Mouse (Mus musculus) ES-Bruce4 (cell line): ENCODE results near the gene Hydin. TPM values are rescaled to one million over a fixed set of nuclear protein-coding genes. Genes with fewer than 3 reads are reported as not detected.

ENCODE experiments used
- H3K27ac ChIP-seq: 2 replicates; pipeline ENCODE4 v1.5.1; 2012; ENCODE audit warnings: low read length, inconsistent platforms; ENCODE audit not compliant: insufficient read depth
- H3K27me3 ChIP-seq: 2 replicates; pipeline ENCODE4 v1.6.1; 2012; ENCODE audit warnings: mild to moderate bottlenecking, low read length, inconsistent platforms; ENCODE audit not compliant: control insufficient read depth, poor library complexity, insufficient read depth, severe bottlenecking
- H3K36me3 ChIP-seq: 2 replicates; pipeline ENCODE4 v1.6.1; 2012; ENCODE audit warnings: inconsistent platforms, mild to moderate bottlenecking, low read length, moderate library complexity; ENCODE audit not compliant: control insufficient read depth, poor library complexity, insufficient read depth, severe bottlenecking
- H3K4me1 ChIP-seq: one replicate; pipeline ENCODE4 v1.8.1; 2011; ENCODE audit warnings: low read length; ENCODE audit not compliant: control insufficient read depth, insufficient read depth
- H3K4me3 ChIP-seq: 2 replicates; pipeline ENCODE4 v1.5.1; 2011; ENCODE audit warnings: low read depth, mild to moderate bottlenecking, low read length
- H3K9ac ChIP-seq: 2 replicates; pipeline ENCODE4 v1.6.1; 2012; ENCODE audit warnings: low read depth, mild to moderate bottlenecking, inconsistent platforms; ENCODE audit not compliant: poor library complexity, severe bottlenecking
- H3K9me3 ChIP-seq: replicated peaks from 2 replicates; pipeline ENCODE4 v1.6.1; 2012; ENCODE audit warnings: mild to moderate bottlenecking, low read length, inconsistent platforms; ENCODE audit not compliant: control insufficient read depth, poor library complexity, insufficient read depth, severe bottlenecking
- CTCF ChIP-seq: IDR thresholded peaks from one replicate; pipeline ENCODE4 v1.8.1; 2011; ENCODE audit warnings: low read depth, low read length
- EP300 ChIP-seq: IDR thresholded peaks from 2 replicates; pipeline ENCODE4 v1.6.1; 2011; ENCODE audit warnings: low read depth, low read length; ENCODE audit not compliant: insufficient read depth
- POLR2A ChIP-seq: IDR thresholded peaks from one replicate; pipeline ENCODE4 v1.8.1; 2011; ENCODE audit warnings: low read length; ENCODE audit not compliant: insufficient read depth
- polyA plus RNA-seq: library from polyadenylated mRNA; stranded (reverse); fragments of >200 nt; gene quantifications from 2 replicates; pipeline ENCODE4 v1.2.4, GENCODE M21; 2011; ENCODE audit warnings: low read depth; ENCODE audit not compliant: missing spikeins, insufficient read depth, insufficient read length

Hydin gene
- polyA plus RNA-seq, 1 experiment, result 0.19 TPM

GRCm38 (mm10) chr8:110242278-110243177 lies 24.2 kb upstream of the Hydin start:
- Histone ChIP-seq H3K27ac (no peak overlapping the region), H3K4me1 (no peaks in the 10 kb centered on the region), H3K27me3 (no peaks in the 10 kb centered on the region), H3K9me3 (no peaks in the 10 kb centered on the region), H3K4me3 (no peak overlapping the region), H3K36me3 (no peaks in the 10 kb centered on the region), H3K9ac (no peak overlapping the region)
- no peak for TF ChIP-seq CTCF
- no peak for TF ChIP-seq EP300
- TF ChIP-seq POLR2A, result no peak

DNA sequence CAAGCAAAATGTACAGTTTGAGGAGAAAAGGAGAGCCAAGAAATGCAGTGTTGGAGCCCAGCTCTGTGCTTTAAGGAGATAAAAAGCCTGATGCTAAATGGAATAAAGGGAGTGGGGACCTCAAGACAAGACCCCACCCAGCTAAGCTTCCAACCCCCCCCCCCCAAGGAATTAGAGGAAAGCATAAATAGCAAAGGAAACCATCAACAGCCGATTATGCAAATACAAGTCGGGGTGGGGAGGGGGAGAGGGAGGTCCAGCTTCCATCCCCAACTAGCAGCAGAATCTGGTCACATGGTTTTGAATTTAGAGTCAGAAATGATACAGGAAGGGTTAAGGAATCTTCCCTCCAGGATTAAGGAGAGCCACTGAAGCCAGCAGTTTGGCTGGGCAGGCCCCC lies 22.2 kb upstream of the Hydin start:
- H3K4me1 ChIP-seq, result no peaks in the 10 kb centered on the region
- TF ChIP-seq CTCF (no peak), EP300 (no peak), POLR2A (no peak)
- H3K4me3 ChIP-seq, result no peak overlapping the region
- H3K27ac ChIP-seq, result no peak overlapping the region
- H3K27me3 ChIP-seq, result no peaks in the 10 kb centered on the region
- no peak overlapping the region for H3K9ac ChIP-seq
- no peaks in the 10 kb centered on the region for H3K9me3 ChIP-seq
- no peaks in the 10 kb centered on the region for H3K36me3 ChIP-seq

DNA sequence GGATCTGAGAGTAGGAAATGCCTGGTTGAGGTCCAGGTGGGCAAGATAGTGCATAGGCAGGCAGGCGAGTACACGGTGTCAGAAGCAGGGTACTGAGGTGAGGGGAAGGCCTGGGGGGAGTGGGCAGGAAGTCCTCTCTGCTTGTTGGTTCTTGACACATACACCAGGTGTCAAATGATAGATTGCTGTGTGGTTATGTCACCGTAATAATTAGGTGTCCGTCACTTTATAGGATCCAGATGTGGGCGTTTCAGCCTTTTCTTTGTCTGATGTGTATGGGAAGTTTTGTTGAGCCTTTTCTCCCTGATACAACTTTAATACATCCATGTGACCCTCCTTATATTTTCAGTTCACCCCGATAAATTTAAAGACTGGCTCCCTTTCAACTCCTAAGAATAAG lies 19.5 kb upstream of the Hydin start:
- TF ChIP-seq EP300, result no peak
- no peak for TF ChIP-seq CTCF
- TF ChIP-seq POLR2A, result no peak
- Histone ChIP-seq H3K4me3 (no peak overlapping the region), H3K27ac (no peak overlapping the region), H3K36me3 (no peaks in the 10 kb centered on the region), H3K27me3 (no peaks in the 10 kb centered on the region), H3K4me1 (no peaks in the 10 kb centered on the region), H3K9ac (no peak overlapping the region), H3K9me3 (no peaks in the 10 kb centered on the region)

DNA sequence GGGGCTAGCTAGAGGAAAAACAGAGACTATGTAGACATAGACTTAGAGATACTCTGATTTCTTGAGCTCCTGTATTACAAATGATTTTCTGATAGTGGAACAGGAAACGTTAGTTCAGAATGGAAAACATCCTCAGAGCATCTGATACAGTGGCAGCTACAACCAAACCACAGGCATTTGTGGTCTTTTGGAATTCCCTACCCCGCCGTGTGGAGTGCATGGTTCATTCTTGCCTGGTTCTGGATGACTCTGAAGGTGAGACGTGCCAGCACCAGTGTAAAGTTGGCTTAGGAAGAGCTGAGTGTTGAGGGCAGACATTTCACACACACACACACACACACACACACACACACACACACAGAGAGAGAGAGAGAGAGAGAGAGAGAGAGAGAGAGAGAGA lies 12.8 kb upstream of the Hydin start:
- Histone ChIP-seq H3K4me3 (no peak overlapping the region), H3K27ac (no peak overlapping the region), H3K9me3 (no peaks in the 10 kb centered on the region), H3K4me1 (no peaks in the 10 kb centered on the region), H3K27me3 (peaks cover 3% of the 10 kb centered on the region), H3K36me3 (no peaks in the 10 kb centered on the region), H3K9ac (no peak overlapping the region)
- no peak for TF ChIP-seq EP300
- no peak for TF ChIP-seq CTCF
- TF ChIP-seq POLR2A, result no peak

DNA sequence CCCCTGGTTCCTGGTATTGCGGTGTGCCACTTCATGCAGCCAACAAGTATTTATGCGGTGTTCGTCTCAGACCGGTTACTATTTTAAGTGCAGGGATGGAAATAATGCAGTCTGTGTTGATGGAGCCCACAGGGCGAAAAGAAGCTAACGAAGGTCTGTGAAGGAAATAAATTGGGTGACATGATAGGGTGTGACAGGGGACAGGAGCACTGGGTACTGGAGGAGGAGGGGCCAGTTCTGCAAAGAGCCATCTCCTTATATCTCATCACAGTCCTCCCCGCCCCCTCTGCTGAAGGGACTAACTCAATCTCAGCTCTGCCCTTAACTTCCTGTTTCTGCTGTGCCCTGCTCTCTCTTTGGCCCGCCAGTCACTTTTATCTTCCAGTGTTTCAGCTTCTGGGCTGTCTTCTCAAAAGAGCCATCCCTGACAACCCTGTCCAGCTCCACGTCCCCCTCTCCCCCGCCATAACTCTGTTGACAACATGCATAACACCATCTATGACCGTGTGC lies 926 bp upstream of the Hydin start:
- H3K4me1 ChIP-seq, result no peaks in the 10 kb centered on the region
- TF ChIP-seq POLR2A, result no peak
- TF ChIP-seq EP300, result no peak
- TF ChIP-seq CTCF, result no peak
- H3K27ac ChIP-seq, result no peak overlapping the region
- H3K36me3 ChIP-seq, result no peaks in the 10 kb centered on the region
- H3K9me3 ChIP-seq, result no peaks in the 10 kb centered on the region; the same call in 1 of the 2 replicates
- H3K27me3 ChIP-seq, result no peaks in the 10 kb centered on the region
- no peak overlapping the region for H3K9ac ChIP-seq
- no peak overlapping the region for H3K4me3 ChIP-seq

DNA sequence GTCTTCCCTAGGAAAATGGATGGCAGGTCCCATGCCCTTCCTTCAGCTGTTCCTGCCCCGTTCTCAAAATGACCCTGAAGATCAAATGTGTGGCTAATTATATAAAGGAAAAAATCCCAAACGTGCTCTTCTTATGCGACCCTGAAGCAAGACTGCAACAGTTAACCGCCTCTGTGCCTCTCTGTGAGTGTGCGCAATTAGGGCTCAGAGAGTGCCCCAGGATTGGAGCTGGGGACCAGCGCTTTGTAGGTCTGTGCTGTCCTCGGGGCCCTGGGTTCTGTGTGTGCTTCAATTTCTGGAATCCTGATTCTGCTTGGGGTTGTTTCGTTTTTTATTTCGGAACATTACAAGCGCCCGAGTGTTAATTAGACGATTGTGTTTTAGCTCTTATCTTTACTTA lies 491 bp downstream of the Hydin start:
- Histone ChIP-seq H3K4me3 (peak overlapping the region; percentile 51), H3K27me3 (no peaks in the 10 kb centered on the region), H3K27ac (no peak overlapping the region), H3K36me3 (no peaks in the 10 kb centered on the region), H3K4me1 (no peaks in the 10 kb centered on the region), H3K9me3 (no peaks in the 10 kb centered on the region; the same call in 1 of the 2 replicates), H3K9ac (peak overlapping the region; percentile 42)
- TF ChIP-seq CTCF (no peak), POLR2A (no peak), EP300 (no peak)
